Comparison of ENCODE assay signal across 9 mouse cellular contexts in genomic region chr1:194927887-194928286, GRCm38 (mm10). TPM values are rescaled to one million over a fixed set of nuclear protein-coding genes. Genes with fewer than 3 reads are reported as not detected.
DNase-seq lines count a peak whose midpoint lies in the region; ATAC-seq and TF ChIP-seq lines count a peak whose summit lies in the region.
"Had no signal": no experiment of that assay in that cellular context is flagged by ENCODE, and none has a peak within 500 bp of the region (broad histone marks: within the 10 kb centered on the region; RNA-seq: fewer than 3 reads in every experiment).

No protein-coding gene starts in this region.

- no peak overlapping the region for H3K9ac ChIP-seq in lung, embryonic 15.5 days
- no peak overlapping the region for H3K9ac ChIP-seq in forebrain, embryonic 14.5 days (ENCODE audit: low read length)

- no peak overlapping the region for H3K27ac ChIP-seq in kidney, adult 2 months (ENCODE audit: insufficient read depth, low read depth, low read length)
- H3K27ac ChIP-seq in lung, embryonic 15.5 days: peak overlapping the region; percentile 69
- no peak overlapping the region for H3K27ac ChIP-seq in forebrain, embryonic 14.5 days (ENCODE audit: low read depth, low read length)

- H3K4me1 ChIP-seq in kidney, adult 2 months (ENCODE audit: control insufficient read depth, insufficient read depth, low read length): 0 out of 2 replicates have a peak, but pooled peaks cover 2% of the 10 kb centered on the region
- peaks cover 47% of the 10 kb centered on the region for H3K4me1 ChIP-seq in lung, embryonic 15.5 days
- no peaks in the 10 kb centered on the region for H3K4me1 ChIP-seq in forebrain, embryonic 14.5 days (ENCODE audit: control insufficient read depth, insufficient read depth, low read length)

- H3K27me3 ChIP-seq in kidney, adult 2 months (replicated peaks; ENCODE audit: control insufficient read depth, insufficient read depth, low read length): no peaks in the 10 kb centered on the region
- no peaks in the 10 kb centered on the region for H3K27me3 ChIP-seq in lung, embryonic 15.5 days
- H3K27me3 ChIP-seq in forebrain, embryonic 14.5 days (replicated peaks; ENCODE audit: control insufficient read depth, insufficient read depth, low read length): no peaks in the 10 kb centered on the region

- H3K9me3 ChIP-seq in lung, embryonic 15.5 days: no peaks in the 10 kb centered on the region
- no peaks in the 10 kb centered on the region for H3K9me3 ChIP-seq in forebrain, embryonic 14.5 days (replicated peaks; ENCODE audit: control insufficient read depth, low read length)

- no peak for TF ChIP-seq CTCF in kidney, adult 2 months (conservative IDR thresholded peaks at IDR 0.05; ENCODE audit: insufficient read depth, insufficient read length, low read depth, low read length)

- no peak overlapping the region for H3K4me2 ChIP-seq in lung, embryonic 15.5 days
- no peak overlapping the region for H3K4me2 ChIP-seq in forebrain, embryonic 14.5 days (ENCODE audit: low read length)

- 62% methylated on average over 3 of the region's 3 CpGs for WGBS in kidney, adult 2 months
- 60% methylated on average over 3 of the region's 3 CpGs for WGBS in lung, embryonic 15.5 days
- 74% methylated on average over 3 of the region's 3 CpGs for WGBS in forebrain, embryonic 14.5 days

- peak; percentile 97 for ATAC-seq in granulocyte monocyte progenitor cell, adult 5-6 weeks (replicated peaks; ENCODE audit: poor library complexity, severe bottlenecking)
- peak; percentile 70 for ATAC-seq in lung, embryonic 15.5 days (ENCODE audit: borderline replicate concordance, extremely low read depth, low FRiP score, low TSS enrichment)
- ATAC-seq in forebrain, embryonic 14.5 days: no peak
- ATAC-seq: midbrain, embryonic 16.5 days had no signal

- no peak for TF ChIP-seq POLR2A in kidney, adult 2 months (IDR thresholded peaks at IDR 0.05; ENCODE audit: low read depth, low read length)

- peak; percentile 35 for DNase-seq in adrenal gland, postnatal 10 days
- DNase-seq in adrenal gland, adult 18-20 months (ENCODE audit: low spot score in 2 of 2): no peak
- peak; percentile 61 for DNase-seq in kidney, adult 2 months
- no peak for DNase-seq in retina, postnatal 1 day
- no peak for DNase-seq in spleen, adult 12 weeks (ENCODE audit: low spot score)
- DNase-seq in forebrain, embryonic 14.5 days (ENCODE audit: low spot score): no peak

- no peaks in the 10 kb centered on the region for H3K36me3 ChIP-seq in kidney, adult 2 months (ENCODE audit: control insufficient read depth, insufficient read depth, low read length)
- no peaks in the 10 kb centered on the region for H3K36me3 ChIP-seq in lung, embryonic 15.5 days
- no peaks in the 10 kb centered on the region for H3K36me3 ChIP-seq in forebrain, embryonic 14.5 days (ENCODE audit: control insufficient read depth, insufficient read depth, low read length)

- no peak overlapping the region for H3K4me3 ChIP-seq in kidney, adult 2 months (ENCODE audit: insufficient read depth, low read depth, low read length)
- no peak overlapping the region for H3K4me3 ChIP-seq in lung, embryonic 15.5 days
- no peak overlapping the region for H3K4me3 ChIP-seq in forebrain, embryonic 14.5 days (ENCODE audit: low read depth, low read length)

RNA-seq across cellular contexts. Expression of gene Cd34, which starts 10.7 kb away (rescaled TPM):
- 100 to 1,000 TPM; 109 to 127 TPM for total RNA-seq in adrenal gland, postnatal 10 days (2021)
- total RNA-seq in adrenal gland, adult 18-20 months (2021): 10 to 100 TPM; 30.9 to 52.3 TPM
- 225 and 231 TPM in 2 replicates for total RNA-seq in granulocyte monocyte progenitor cell, adult 5-6 weeks (2014; fragmentation: Nextera tagmentation)
- 260 and 264 TPM in 2 replicates for total RNA-seq in granulocyte monocyte progenitor cell, adult 5-6 weeks (2017)
- 33.9 and 37.5 TPM in 2 replicates for polyA plus RNA-seq in kidney, adult 2 months (2012; rRNA removed)
- 179 and 183 TPM in 2 replicates for polyA plus RNA-seq in lung, embryonic 15.5 days (2015; fragmentation: Nextera tagmentation; extraction: Ambion mirVana)
- 33.4 and 36.9 TPM in 2 replicates for polyA plus RNA-seq in forebrain, embryonic 14.5 days (2014; fragmentation: Nextera tagmentation; extraction: Ambion mirVana)

Comparison
In these comparisons a context has a peak if more than half of its experiments do, and no peak if none do; other contexts are left out.
1. DNase-seq: peak in adrenal gland, postnatal 10 days (single experiment) and kidney, adult 2 months (single experiment); none in adrenal gland, adult 18-20 months (0 of 2), retina, postnatal 1 day (single experiment), spleen, adult 12 weeks (single experiment) and forebrain, embryonic 14.5 days (single experiment).